Mouse (Mus musculus) thymus, adult 2 months (tissue): ENCODE results near the gene Srpk1. TPM values are rescaled to one million over a fixed set of nuclear protein-coding genes. Genes with fewer than 3 reads are reported as not detected.

Experiments
- DNase-seq: peaks from one replicate; pipeline ENCODE4 v3.0.0; 2021
- H3K27ac ChIP-seq: fragments of 200-500 bp; 2 replicates; pipeline ENCODE4 v1.5.1; 2012; ENCODE audit warnings: low read length, control low read depth; ENCODE audit not compliant: control insufficient read depth, insufficient read depth
- H3K27me3 ChIP-seq: fragments of 200-500 bp; 2 replicates; pipeline ENCODE4 v1.6.1; 2012; ENCODE audit warnings: mild to moderate bottlenecking, low read length, moderate library complexity, mixed read lengths; ENCODE audit not compliant: control insufficient read depth, insufficient read depth
- H3K36me3 ChIP-seq: fragments of 200-500 bp; 2 replicates; pipeline ENCODE4 v1.6.1; 2012; ENCODE audit warnings: mild to moderate bottlenecking, low read length, moderate library complexity; ENCODE audit not compliant: control insufficient read depth, insufficient read depth
- H3K4me1 ChIP-seq: fragments of 200-500 bp; replicated peaks from 2 replicates; pipeline ENCODE4 v1.6.1; 2012; ENCODE audit warnings: low read length; ENCODE audit not compliant: control insufficient read depth, insufficient read depth
- H3K4me3 ChIP-seq: fragments of 200-500 bp; 2 replicates; pipeline ENCODE4 v1.5.1; 2012; ENCODE audit warnings: mild to moderate bottlenecking, low read length, control low read depth, moderate library complexity; ENCODE audit not compliant: control insufficient read depth, insufficient read depth
- CTCF ChIP-seq: fragments of 200-500 bp; IDR thresholded peaks from 2 replicates; pipeline ENCODE4 v1.5.1; 2012; ENCODE audit warnings: mild to moderate bottlenecking, control low read depth, low read length, moderate library complexity, borderline replicate concordance; ENCODE audit not compliant: control insufficient read depth, poor library complexity, insufficient read depth; ENCODE audit errors: extremely low read depth
- POLR2A ChIP-seq: fragments of 200-500 bp; IDR thresholded peaks from 2 replicates; pipeline ENCODE4 v1.6.1; 2012; ENCODE audit warnings: mild to moderate bottlenecking, low read length, control low read depth, moderate library complexity; ENCODE audit not compliant: control insufficient read depth, poor library complexity, insufficient read depth; ENCODE audit errors: extremely low read depth
- WGBS: fragments of 180-500 bp; shearing (Covaris S2); methylation state at CpG from one replicate; pipeline ENCODE4 v1.1.7; 2018; 5-methylcytosine and 5-hydroxymethylcytosine counted together
- polyA plus RNA-seq: library from polyadenylated mRNA; depleted of rRNA; stranded (reverse); fragments of >200 nt; gene quantifications from 2 replicates; pipeline ENCODE4 v1.2.3, GENCODE M21; 2012

The Srpk1 gene
- polyA plus RNA-seq, 1 experiment, result 63.9 TPM

- TF ChIP-seq CTCF (no peak), POLR2A (no peak)
- H3K27ac ChIP-seq, result peak overlapping the region; percentile 60; the same call in 1 of the 2 replicates
- no peak for DNase-seq
- H3K4me1 ChIP-seq, result peaks cover 19% of the 10 kb centered on the region
- no peaks in the 10 kb centered on the region for H3K27me3 ChIP-seq
- no peak overlapping the region for H3K4me3 ChIP-seq
- 62% methylated on average over 6 of the region's 6 CpGs for WGBS
- H3K36me3 ChIP-seq, result 0 out of 2 replicates have a peak, but pooled peaks cover 7% of the 10 kb centered on the region
These were observed 9.4 kb downstream of the Srpk1 start for GRCm38 (mm10) chr17:28613096-28613495.

GRCm38 (mm10) chr17:28612603-28613002 lies 9.9 kb downstream of the Srpk1 start:
- peak; percentile 31 for DNase-seq
- Histone ChIP-seq H3K4me1 (peaks cover 16% of the 10 kb centered on the region), H3K27ac (peak overlapping the region; percentile 60; the same call in 1 of the 2 replicates), H3K27me3 (no peaks in the 10 kb centered on the region), H3K4me3 (no peak overlapping the region), H3K36me3 (peaks cover 7% of the 10 kb centered on the region; the same call in 1 of the 2 replicates)
- no peak for TF ChIP-seq CTCF
- TF ChIP-seq POLR2A, result no peak
- 8% methylated on average over 2 of the region's 2 CpGs for WGBS

DNA sequence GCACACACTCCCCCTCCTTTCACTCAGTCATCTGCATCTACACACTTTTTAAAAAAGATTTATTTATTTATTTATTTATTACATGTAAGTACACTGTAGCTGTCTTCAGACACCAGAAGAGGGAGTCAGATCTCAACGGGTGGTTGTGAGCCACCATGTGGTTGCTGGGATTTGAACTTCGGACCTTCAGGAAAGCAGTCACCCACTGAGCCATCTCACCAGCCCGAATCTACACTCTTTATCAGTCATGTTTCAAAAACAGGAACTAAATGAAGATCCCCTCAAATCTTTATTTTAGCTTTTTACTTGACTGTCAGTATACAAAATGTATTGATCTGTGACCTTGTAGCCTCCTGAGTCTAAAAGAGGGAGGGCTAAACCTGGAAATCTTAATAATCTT lies 13.0 kb downstream of the Srpk1 start:
- Histone ChIP-seq H3K27me3 (no peaks in the 10 kb centered on the region), H3K36me3 (peaks cover 26% of the 10 kb centered on the region), H3K27ac (no peak overlapping the region), H3K4me3 (no peak overlapping the region), H3K4me1 (peaks cover 11% of the 10 kb centered on the region)
- DNase-seq, result no peak
- 61% methylated on average over 3 of the region's 3 CpGs for WGBS
- TF ChIP-seq CTCF, result no peak

DNA sequence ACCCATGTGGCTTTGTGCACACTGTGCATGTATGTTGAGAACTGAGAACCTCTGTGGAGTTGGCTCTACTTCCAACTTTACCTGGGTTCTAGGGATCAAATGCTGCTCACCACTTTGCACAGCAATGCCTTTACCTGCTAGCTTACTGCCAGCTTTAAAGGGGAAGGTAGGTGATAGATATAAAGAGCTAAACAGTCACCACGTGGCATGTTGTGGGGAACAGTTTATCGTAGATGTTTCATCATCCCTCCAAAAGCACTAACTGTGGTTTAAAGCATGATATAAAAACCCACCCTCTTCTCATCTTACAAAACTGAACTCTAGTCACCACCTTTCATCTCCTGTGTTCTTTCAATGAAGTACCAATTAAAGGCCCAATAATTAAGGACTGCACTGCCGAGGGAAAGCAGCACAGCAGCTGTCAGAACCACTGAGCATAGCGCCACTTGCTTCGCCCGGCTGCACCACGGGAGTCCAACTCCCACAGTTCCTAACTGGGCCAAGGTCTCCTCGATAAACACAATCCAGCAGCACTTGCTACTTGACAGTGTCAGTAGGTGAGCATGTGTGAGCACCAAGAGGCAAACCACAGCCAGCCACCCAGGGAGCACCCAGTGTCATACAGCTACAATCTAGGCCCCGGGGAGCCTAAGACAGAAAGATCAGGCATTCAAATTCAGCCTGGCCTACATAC lies 20.8 kb downstream of the Srpk1 start:
- H3K4me1 ChIP-seq, result no peaks in the 10 kb centered on the region
- H3K36me3 ChIP-seq, result peaks cover 74% of the 10 kb centered on the region
- H3K27ac ChIP-seq, result no peak overlapping the region
- no peaks in the 10 kb centered on the region for H3K27me3 ChIP-seq
- 87% methylated on average over 9 of the region's 9 CpGs for WGBS
- no peak for TF ChIP-seq POLR2A
- no peak overlapping the region for H3K4me3 ChIP-seq
- no peak for DNase-seq

GRCm38 (mm10) chr17:28600780-28601179 lies 21.7 kb downstream of the Srpk1 start:
- no peak for TF ChIP-seq CTCF
- no peak for TF ChIP-seq POLR2A
- H3K4me3 ChIP-seq, result no peak overlapping the region
- DNase-seq, result no peak
- H3K27me3 ChIP-seq, result no peaks in the 10 kb centered on the region
- H3K4me1 ChIP-seq, result no peaks in the 10 kb centered on the region
- H3K36me3 ChIP-seq, result peaks cover 74% of the 10 kb centered on the region
- H3K27ac ChIP-seq, result no peak overlapping the region
- 96% methylated on average over 5 of the region's 5 CpGs for WGBS

GRCm38 (mm10) chr17:28593965-28594364 lies 28.5 kb downstream of the Srpk1 start:
- TF ChIP-seq POLR2A (no peak), CTCF (no peak)
- H3K36me3 ChIP-seq, result peaks cover 67% of the 10 kb centered on the region

DNA sequence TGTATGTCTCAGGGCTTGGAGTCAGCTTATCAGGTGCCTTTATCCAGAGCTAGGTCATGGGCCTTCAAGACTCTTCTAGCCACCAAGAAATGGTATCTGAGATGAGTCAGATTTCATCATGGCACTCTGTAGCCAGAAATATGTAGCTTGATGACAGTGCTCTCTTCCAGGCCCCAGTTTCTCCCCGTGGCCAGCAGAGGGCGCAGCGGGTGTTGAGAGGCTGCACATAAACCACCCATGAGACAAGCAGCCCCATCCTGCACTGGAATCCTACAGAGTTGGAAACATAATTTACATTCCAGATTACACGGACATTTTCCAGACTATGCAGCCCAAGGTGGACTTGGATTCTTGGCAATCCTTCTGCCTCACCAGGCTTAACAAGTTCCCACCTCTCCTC lies 29.5 kb downstream of the Srpk1 start:
- H3K27ac ChIP-seq, result no peak overlapping the region
- no peaks in the 10 kb centered on the region for H3K27me3 ChIP-seq
- H3K4me3 ChIP-seq, result no peak overlapping the region
- 19% methylated on average over 4 of the region's 4 CpGs for WGBS
- DNase-seq, result peak; percentile 78
- peaks cover 64% of the 10 kb centered on the region for H3K36me3 ChIP-seq
- no peak for TF ChIP-seq POLR2A
- TF ChIP-seq CTCF, result peak; percentile 92
- H3K4me1 ChIP-seq, result no peaks in the 10 kb centered on the region

More at GRCm38 (mm10) chr17:28593965-28594364, 28.5 kb downstream of the Srpk1 start:
- DNase-seq, result no peak
- no peak overlapping the region for H3K4me3 ChIP-seq
- 89% methylated on average over 4 of the region's 4 CpGs for WGBS
- no peaks in the 10 kb centered on the region for H3K27me3 ChIP-seq
- no peaks in the 10 kb centered on the region for H3K4me1 ChIP-seq
- no peak overlapping the region for H3K27ac ChIP-seq

- 77% methylated on average over 5 of the region's 5 CpGs for WGBS
- Histone ChIP-seq H3K27me3 (no peaks in the 10 kb centered on the region), H3K27ac (no peak overlapping the region), H3K4me1 (no peaks in the 10 kb centered on the region), H3K4me3 (no peak overlapping the region), H3K36me3 (peaks cover 59% of the 10 kb centered on the region)
- TF ChIP-seq POLR2A, result no peak
- no peak for TF ChIP-seq CTCF
- no peak for DNase-seq
These were observed 31.0 kb downstream of the Srpk1 start for GRCm38 (mm10) chr17:28591476-28591875.
